Mouse (Mus musculus): ENCODE measurements around the gene Zfp518a.

Gene Zfp518a

DNA sequence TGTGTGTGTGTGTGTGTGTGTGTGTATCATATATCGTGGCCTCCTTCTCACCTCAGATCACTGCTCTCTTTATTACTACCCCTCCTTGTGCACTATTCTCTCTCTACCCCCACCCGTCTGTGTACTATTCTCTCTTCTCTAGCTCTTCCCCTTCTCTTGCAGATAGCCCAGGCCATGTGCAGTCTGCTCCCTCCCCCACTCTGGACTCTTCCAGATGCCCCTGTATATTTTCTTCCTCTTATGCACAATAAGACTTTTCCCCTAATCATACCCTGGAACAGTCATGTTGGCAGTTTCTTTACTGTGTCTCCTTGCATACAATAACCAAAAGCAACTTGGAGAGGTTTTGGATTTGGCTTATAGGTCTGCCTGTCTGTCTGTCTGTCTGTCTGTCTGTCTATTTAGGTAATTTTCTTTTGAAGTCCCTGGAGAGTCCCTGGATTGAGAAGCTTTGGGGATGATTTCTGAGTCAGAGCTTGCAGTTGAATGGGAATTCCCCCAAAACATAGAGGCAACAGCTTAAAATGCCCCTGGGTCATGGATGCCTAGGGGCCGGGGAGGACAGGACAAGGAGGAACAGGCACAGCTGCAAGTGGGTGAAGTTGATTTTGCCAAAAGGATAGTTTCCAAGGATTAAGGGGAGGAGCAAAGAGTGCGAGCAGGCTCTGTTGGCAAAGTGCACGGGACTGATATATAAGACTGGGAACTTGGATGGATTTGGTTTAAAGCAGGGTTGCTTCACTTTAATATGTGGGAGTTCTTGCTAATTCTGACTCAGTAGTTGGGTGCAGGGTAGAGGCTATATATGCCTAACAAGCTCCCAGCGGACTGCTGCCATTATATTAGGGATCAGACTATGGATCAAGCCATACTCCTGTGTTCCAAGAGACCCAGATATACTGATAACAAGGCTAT lies 70.7 kb downstream of the Zfp518a start:
- DNase-seq (ENCODE audit: extremely low read depth, low read depth, low spot score), result peak; percentile 88

Data from fat pad, adult 2 months (tissue).